Mouse (Mus musculus) stomach, postnatal 0 days (tissue): ENCODE measurements at regions not wholly inside any gene's neighbourhood (a gene's known extent, or its start where the extent isn't known, plus 50 kb on each side); places are given as distances from the start of the nearest gene placed in this dataset.

Source experiments
- CTCF ChIP-seq: IDR thresholded peaks from 2 replicates; pipeline ENCODE4 v1.5.1; 2016; ENCODE audit warnings: antibody characterized with exemption, low read depth, mild to moderate bottlenecking, moderate library complexity
- EP300 ChIP-seq: optimal IDR thresholded peaks from 2 replicates; pipeline ENCODE3; 2016; ENCODE audit warnings: antibody characterized with exemption

GRCm38 (mm10) chr5:4563862-4564261, 194.0 kb downstream of the Fzd1 start:
- TF ChIP-seq EP300, result no peak
- no peak for TF ChIP-seq CTCF
